Mouse (Mus musculus) limb, embryonic 12.5 days (tissue): ENCODE data around the gene Pla2g7. TPM values are rescaled to one million over a fixed set of nuclear protein-coding genes. Genes with fewer than 3 reads are reported as not detected.

ENCODE experiments used
- ATAC-seq: fragments of 200-750 bp; cut with Nextera tagmentation; 2 replicates; pipeline ENCODE4 v1.8.0; 2017; ENCODE audit warnings: low read depth, moderate TSS enrichment; ENCODE audit not compliant: insufficient number of reproducible peaks, insufficient read depth, low FRiP score, low TSS enrichment
- H3K27ac ChIP-seq: fragments of 300-500 bp; sonication (generic); 2 replicates; pipeline ENCODE4 v1.5.1; 2016; ENCODE audit warnings: mild to moderate bottlenecking, moderate library complexity
- H3K27me3 ChIP-seq: fragments of 300-500 bp; sonication (generic); 2 replicates; pipeline ENCODE4 v1.6.1; 2016; ENCODE audit warnings: mild to moderate bottlenecking, moderate library complexity
- H3K36me3 ChIP-seq: fragments of 300-500 bp; sonication (generic); 2 replicates; pipeline ENCODE4 v1.6.1; 2016; ENCODE audit warnings: mild to moderate bottlenecking, moderate library complexity
- H3K4me1 ChIP-seq: fragments of 300-500 bp; sonication (generic); replicated peaks from 2 replicates; pipeline ENCODE4 v1.6.1; 2016
- H3K4me2 ChIP-seq: fragments of 300-500 bp; sonication (generic); 2 replicates; pipeline ENCODE4 v1.6.1; 2016; ENCODE audit warnings: mild to moderate bottlenecking, moderate library complexity
- H3K4me3 ChIP-seq: fragments of 300-500 bp; sonication (generic); replicated peaks from 2 replicates; pipeline ENCODE4 v1.5.1; 2016; ENCODE audit warnings: mild to moderate bottlenecking
- H3K9ac ChIP-seq: fragments of 300-500 bp; sonication (generic); replicated peaks from 2 replicates; pipeline ENCODE4 v1.6.1; 2016; ENCODE audit warnings: mild to moderate bottlenecking, moderate library complexity
- H3K9me3 ChIP-seq: fragments of 300-500 bp; sonication (generic); 2 replicates; pipeline ENCODE4 v1.6.1; 2016; ENCODE audit warnings: mild to moderate bottlenecking, moderate library complexity
- WGBS: fragments of 180-500 bp; shearing (Covaris S2); methylation state at CpG from one replicate; pipeline ENCODE4 v1.1.7; 2016; 5-methylcytosine and 5-hydroxymethylcytosine counted together
- polyA plus RNA-seq: library from polyadenylated mRNA; unstranded; fragments of >200 nt; fragmentation: Nextera tagmentation; extraction: Ambion mirVana; gene quantifications from 2 replicates; pipeline ENCODE4 v1.2.1, GENCODE M21; 2016

The Pla2g7 gene
- polyA plus RNA-seq, 1 experiment from 2014 or later: 7.6 TPM

DNA sequence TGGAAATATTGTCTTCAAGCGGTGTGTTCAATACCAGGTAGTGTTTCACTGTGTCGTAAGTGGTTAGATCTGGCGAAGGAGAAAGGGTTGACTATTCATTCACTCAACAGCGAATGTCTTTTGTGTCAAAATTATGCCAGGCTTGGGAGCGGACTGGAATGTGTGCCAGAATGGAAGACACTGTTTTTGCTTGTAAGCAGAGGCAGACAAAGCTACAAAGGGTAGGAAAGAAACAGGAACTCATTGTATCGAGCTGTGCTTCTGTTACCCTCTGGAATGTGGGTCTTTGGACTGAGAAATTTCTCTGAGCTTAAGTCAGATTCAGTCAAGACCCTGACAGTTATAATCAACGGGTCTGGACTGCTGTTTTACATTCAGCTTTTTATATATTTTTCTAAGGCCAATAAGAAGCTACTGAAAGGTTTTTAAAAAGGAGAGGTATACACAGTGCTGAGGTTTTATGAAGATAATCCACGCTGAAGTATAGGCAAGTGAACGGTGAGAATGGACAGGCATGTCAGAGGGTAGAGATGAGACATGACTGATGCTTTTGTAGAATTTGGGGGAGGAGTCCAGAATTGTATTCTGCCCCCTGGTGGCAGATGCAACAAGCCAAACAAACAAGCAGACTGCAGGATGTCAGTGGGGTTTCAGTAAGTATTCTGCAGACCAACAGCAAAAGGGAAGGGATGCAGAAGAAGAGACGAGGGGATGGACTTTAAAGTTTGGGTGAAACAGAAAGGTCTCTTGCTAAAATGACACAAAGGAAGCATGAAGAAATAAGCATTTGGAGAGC, 81.9 kb downstream of the Pla2g7 start:
- 87% methylated on average over 10 of the region's 10 CpGs for WGBS
- no peak for ATAC-seq

DNA sequence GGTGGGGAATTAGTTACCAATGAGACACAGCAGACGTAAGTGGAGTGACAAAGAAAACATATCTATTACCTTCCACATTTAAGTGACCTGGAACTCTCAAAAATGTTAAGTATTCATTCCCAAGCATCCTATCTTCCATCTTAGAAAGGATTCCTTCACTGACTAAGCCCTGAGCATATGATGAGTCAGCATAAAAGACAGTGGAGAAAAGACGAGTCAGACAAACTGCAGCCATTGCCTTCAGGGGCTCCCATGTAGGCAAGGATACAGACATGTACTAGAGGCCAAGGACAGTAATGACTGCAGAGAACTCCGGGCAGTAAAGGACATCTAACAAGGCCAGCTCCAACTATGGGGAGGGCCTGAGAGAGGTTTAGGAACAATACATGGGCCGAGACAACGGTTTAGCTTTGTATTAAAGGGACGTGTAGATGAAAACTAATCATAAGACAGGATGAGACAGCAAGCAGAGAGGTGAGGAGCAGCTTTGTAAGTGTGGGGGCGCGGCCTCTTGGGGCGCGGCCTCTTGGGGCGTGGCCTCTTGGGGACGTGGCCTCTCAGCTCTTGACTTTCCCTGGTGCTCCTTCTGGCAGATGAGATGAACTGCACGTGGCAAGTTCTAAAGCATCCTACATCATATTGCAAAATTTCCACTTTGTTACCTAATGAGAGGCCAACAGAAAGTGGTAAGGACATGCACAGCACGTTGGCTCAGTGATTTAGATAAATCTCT, 83.6 kb downstream of the Pla2g7 start:
- Histone ChIP-seq H3K4me1 (no peaks in the 10 kb centered on the region), H3K9me3 (no peaks in the 10 kb centered on the region), H3K9ac (no peak overlapping the region), H3K36me3 (peaks cover 69% of the 10 kb centered on the region), H3K4me3 (no peak overlapping the region), H3K4me2 (no peak overlapping the region), H3K27ac (no peak overlapping the region), H3K27me3 (no peaks in the 10 kb centered on the region)
- WGBS: 68% methylated on average over 14 of the region's 14 CpGs
- no peak for ATAC-seq

More for the DNA sequence above, 81.9 kb downstream of the Pla2g7 start:
- H3K4me3 ChIP-seq: no peak overlapping the region
- no peaks in the 10 kb centered on the region for H3K9me3 ChIP-seq
- no peaks in the 10 kb centered on the region for H3K27me3 ChIP-seq
- H3K36me3 ChIP-seq: peaks cover 81% of the 10 kb centered on the region
- no peak overlapping the region for H3K27ac ChIP-seq
- no peak overlapping the region for H3K9ac ChIP-seq
- no peaks in the 10 kb centered on the region for H3K4me1 ChIP-seq
- no peak overlapping the region for H3K4me2 ChIP-seq

Other genes starting within 250 kb of the Pla2g7 start
- 10.2 and 12.2 TPM in 2 replicates for gene Adgrf5, start 207.6 kb upstream of the Pla2g7 start, polyA plus RNA-seq
- gene Mep1a, start 65.3 kb upstream of the Pla2g7 start, polyA plus RNA-seq: not detected in 2 replicates
- gene Ankrd66, start 24.5 kb upstream of the Pla2g7 start, polyA plus RNA-seq: not detected in 2 replicates
- 0.04 TPM in 1 of 2 replicates, not detected in the other for gene Tdrd6, start 62.2 kb downstream of the Pla2g7 start, polyA plus RNA-seq
- 49.3 and 55.9 TPM in 2 replicates for gene Slc25a27, start 99.1 kb downstream of the Pla2g7 start, polyA plus RNA-seq
- 29.1 and 30.5 TPM in 2 replicates for gene Cyp39a1, start 99.3 kb downstream of the Pla2g7 start, polyA plus RNA-seq
- gene Rcan2, start 233.3 kb downstream of the Pla2g7 start, polyA plus RNA-seq: 2.0 TPM in 2 replicates